Mouse (Mus musculus): ENCODE data around the gene Wnt5a. TPM values are rescaled to one million over a fixed set of nuclear protein-coding genes. Genes with fewer than 3 reads are reported as not detected.

The Wnt5a gene
- 15.0 and 22.6 TPM in 2 replicates for polyA plus RNA-seq (2012; rRNA removed)

- DNase-seq (ENCODE audit: low read depth): peak; percentile 69
- TF ChIP-seq CTCF (IDR thresholded peaks at IDR 0.05; ENCODE audit: borderline replicate concordance, extremely low read depth, insufficient read depth, insufficient read length): no peak
- TF ChIP-seq POLR2A (IDR thresholded peaks at IDR 0.05; ENCODE audit: borderline replicate concordance, extremely low read depth, insufficient read depth, insufficient read length, poor library complexity, severe bottlenecking): no peak
Measured at GRCm38 (mm10) chr14:28504101-28505050, at the start of gene Wnt5a. TSS of gene Wnt5a (plus strand) at chr14:28504750.

- TF ChIP-seq CTCF (IDR thresholded peaks at IDR 0.05; ENCODE audit: borderline replicate concordance, extremely low read depth, insufficient read depth, insufficient read length) (no peak), POLR2A (IDR thresholded peaks at IDR 0.05; ENCODE audit: borderline replicate concordance, extremely low read depth, insufficient read depth, insufficient read length, poor library complexity, severe bottlenecking) (no peak)
- peak; percentile 35 for DNase-seq (ENCODE audit: low read depth)
Measured at GRCm38 (mm10) chr14:28456372-28457076, 48.0 kb upstream of the Wnt5a start.

GRCm38 (mm10) chr14:28457428-28457827, 47.1 kb upstream of the Wnt5a start:
- DNase-seq (ENCODE audit: low read depth): no peak
- TF ChIP-seq CTCF (IDR thresholded peaks at IDR 0.05; ENCODE audit: borderline replicate concordance, extremely low read depth, insufficient read depth, insufficient read length) (no peak), POLR2A (IDR thresholded peaks at IDR 0.05; ENCODE audit: borderline replicate concordance, extremely low read depth, insufficient read depth, insufficient read length, poor library complexity, severe bottlenecking) (no peak)

- peak; percentile 50 for DNase-seq (ENCODE audit: low read depth)
- TF ChIP-seq POLR2A (IDR thresholded peaks at IDR 0.05; ENCODE audit: borderline replicate concordance, extremely low read depth, insufficient read depth, insufficient read length, poor library complexity, severe bottlenecking) (no peak), CTCF (IDR thresholded peaks at IDR 0.05; ENCODE audit: borderline replicate concordance, extremely low read depth, insufficient read depth, insufficient read length) (no peak)
Measured at GRCm38 (mm10) chr14:28467956-28468355, 36.6 kb upstream of the Wnt5a start.

GRCm38 (mm10) chr14:28469696-28470095, 34.9 kb upstream of the Wnt5a start:
- TF ChIP-seq CTCF (IDR thresholded peaks at IDR 0.05; ENCODE audit: borderline replicate concordance, extremely low read depth, insufficient read depth, insufficient read length) (no peak), POLR2A (IDR thresholded peaks at IDR 0.05; ENCODE audit: borderline replicate concordance, extremely low read depth, insufficient read depth, insufficient read length, poor library complexity, severe bottlenecking) (no peak)
- no peak for DNase-seq (ENCODE audit: low read depth)

GRCm38 (mm10) chr14:28470212-28470611, 34.3 kb upstream of the Wnt5a start:
- no peak for DNase-seq (ENCODE audit: low read depth)
- TF ChIP-seq POLR2A (IDR thresholded peaks at IDR 0.05; ENCODE audit: borderline replicate concordance, extremely low read depth, insufficient read depth, insufficient read length, poor library complexity, severe bottlenecking) (no peak), CTCF (IDR thresholded peaks at IDR 0.05; ENCODE audit: borderline replicate concordance, extremely low read depth, insufficient read depth, insufficient read length) (no peak)

- TF ChIP-seq POLR2A (IDR thresholded peaks at IDR 0.05; ENCODE audit: borderline replicate concordance, extremely low read depth, insufficient read depth, insufficient read length, poor library complexity, severe bottlenecking) (no peak), CTCF (IDR thresholded peaks at IDR 0.05; ENCODE audit: borderline replicate concordance, extremely low read depth, insufficient read depth, insufficient read length) (no peak)
- DNase-seq (ENCODE audit: low read depth): peak; percentile 84
Measured at GRCm38 (mm10) chr14:28475012-28475411, 29.5 kb upstream of the Wnt5a start.

- no peak for DNase-seq (ENCODE audit: low read depth)
- TF ChIP-seq CTCF (IDR thresholded peaks at IDR 0.05; ENCODE audit: borderline replicate concordance, extremely low read depth, insufficient read depth, insufficient read length) (no peak), POLR2A (IDR thresholded peaks at IDR 0.05; ENCODE audit: borderline replicate concordance, extremely low read depth, insufficient read depth, insufficient read length, poor library complexity, severe bottlenecking) (no peak)
Measured at GRCm38 (mm10) chr14:28475421-28475820, 29.1 kb upstream of the Wnt5a start.

GRCm38 (mm10) chr14:28476746-28477145, 27.8 kb upstream of the Wnt5a start:
- TF ChIP-seq CTCF (IDR thresholded peaks at IDR 0.05; ENCODE audit: borderline replicate concordance, extremely low read depth, insufficient read depth, insufficient read length): no peak
- no peak for TF ChIP-seq POLR2A (IDR thresholded peaks at IDR 0.05; ENCODE audit: borderline replicate concordance, extremely low read depth, insufficient read depth, insufficient read length, poor library complexity, severe bottlenecking)
- no peak for DNase-seq (ENCODE audit: low read depth)

GRCm38 (mm10) chr14:28480866-28481265, 23.7 kb upstream of the Wnt5a start:
- TF ChIP-seq POLR2A (IDR thresholded peaks at IDR 0.05; ENCODE audit: borderline replicate concordance, extremely low read depth, insufficient read depth, insufficient read length, poor library complexity, severe bottlenecking) (no peak), CTCF (IDR thresholded peaks at IDR 0.05; ENCODE audit: borderline replicate concordance, extremely low read depth, insufficient read depth, insufficient read length) (no peak)
- no peak for DNase-seq (ENCODE audit: low read depth)

- no peak for TF ChIP-seq POLR2A (IDR thresholded peaks at IDR 0.05; ENCODE audit: borderline replicate concordance, extremely low read depth, insufficient read depth, insufficient read length, poor library complexity, severe bottlenecking)
- no peak for TF ChIP-seq CTCF (IDR thresholded peaks at IDR 0.05; ENCODE audit: borderline replicate concordance, extremely low read depth, insufficient read depth, insufficient read length)
- no peak for DNase-seq (ENCODE audit: low read depth)
Measured at GRCm38 (mm10) chr14:28493806-28494205, 10.7 kb upstream of the Wnt5a start.

Data from brain, embryonic 14.5 days (tissue).